Mouse (Mus musculus): ENCODE results near the gene Gjb3.

DNA sequence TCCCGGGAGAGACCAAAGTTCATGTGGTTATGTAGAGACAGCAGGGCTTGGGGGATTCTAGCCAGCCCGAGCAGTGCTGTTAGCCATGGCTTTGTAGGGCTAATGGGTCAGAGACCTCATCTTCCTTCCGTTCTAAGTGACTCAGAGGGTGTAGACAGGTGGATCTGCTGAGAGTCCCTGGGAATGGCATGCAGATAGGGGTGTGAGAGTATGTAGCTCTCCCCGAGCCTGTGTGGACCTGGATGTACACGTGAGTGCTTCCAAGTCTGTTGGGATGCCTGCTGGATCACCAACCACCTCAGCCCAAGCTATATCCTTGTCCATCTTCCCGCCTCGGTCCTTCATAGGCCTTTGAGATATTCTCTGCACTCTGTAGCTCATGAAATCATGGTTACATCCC, 2.3 kb downstream of the Gjb3 start:
- TF ChIP-seq GATA1 (IDR thresholded peaks at IDR 0.05; ENCODE audit: borderline replicate concordance, low read length) = no peak
- no peak for TF ChIP-seq CTCF (IDR thresholded peaks at IDR 0.05; ENCODE audit: low read depth, low read length)
- no peak for TF ChIP-seq POLR2AphosphoS5 (IDR thresholded peaks at IDR 0.05; ENCODE audit: insufficient replicate concordance, low read depth, low read length)
- TF ChIP-seq TAL1 (conservative IDR thresholded peaks at IDR 0.05; ENCODE audit: low read depth, low read length) = no peak
- TF ChIP-seq GATA2 (IDR thresholded peaks at IDR 0.05; ENCODE audit: borderline replicate concordance, low read depth, low read length) = no peak
